Mouse (Mus musculus): ENCODE data around the gene Clpx. TPM values are rescaled to one million over a fixed set of nuclear protein-coding genes. Genes with fewer than 3 reads are reported as not detected.

Gene Clpx
- total and polyA plus RNA-seq, 3 experiments = 31.1 to 45.6 (median 34.5) TPM

- dilution Hi-C loops (cut with MboI; ENCODE audit: extremely low pct_ligation_motif_present, extremely low pct_unique_long_range_greater_than_20kb, low sequenced_read_pairs) = no loop called here
- Histone ChIP-seq H3K27me3 (replicated peaks) (no peaks in the 10 kb centered on the region), H3K4me1 (ENCODE audit: control insufficient read depth in 1 of 2, insufficient read depth in 2 of 2) (peaks cover 0 to 23% of the 10 kb centered on the region in 2 experiments; a peak in 3 of 4 replicates), H3K79me2 (replicated peaks; ENCODE audit: control insufficient read depth, extremely low read depth, insufficient read depth, poor library complexity, severe bottlenecking) (peaks cover 14% of the 10 kb centered on the region), H3K9me3 (replicated peaks; ENCODE audit: low read length) (peaks cover 14% of the 10 kb centered on the region), H3K36me3 (replicated peaks in 1 of 2; ENCODE audit: control insufficient read depth in 1 of 2, insufficient read depth in 1 of 2, low read length in 1 of 2) (peaks cover 8 to 18% of the 10 kb centered on the region in 2 experiments), H3K4me3 (replicated peaks in 1 of 3; ENCODE audit: low read depth in 2 of 3, low read length in 2 of 3, poor library complexity in 1 of 3) (peak overlapping the region; percentile 55 to 87 (median 72)), H3K9ac (ENCODE audit: insufficient read depth, low read depth) (peak overlapping the region; percentile 100), H3K4me2 (ENCODE audit: insufficient read depth, low read depth, poor library complexity, severe bottlenecking) (peak overlapping the region; percentile 88), H3K27ac (ENCODE audit: insufficient read depth, low read depth) (peak overlapping the region; percentile 27; the same call in 1 of the 2 replicates)
- no peak for DNase-seq (ENCODE audit: extremely low read depth)
- in situ Hi-C loops (cut with MboI; ENCODE audit: low pct_ligation_motif_present, low pct_unique_long_range_greater_than_20kb, low sequenced_read_pairs) = no loop called here
- TF ChIP-seq TCF12 (IDR thresholded peaks at IDR 0.05; ENCODE audit: low read depth, low read length) (peak; percentile 30; the same call in 1 of the 2 replicates), CHD2 (IDR thresholded peaks at IDR 0.05; ENCODE audit: low read length) (0 out of 2 replicates have a peak, but pooled peaks have one; percentile 5), MYC (IDR thresholded peaks at IDR 0.05; ENCODE audit: low read depth, low read length) (no peak)
Observed at GRCm38 (mm10) chr9:65293580-65293972, 484 bp upstream of the Clpx start.

- Histone ChIP-seq H3K4me3 (replicated peaks in 1 of 3; ENCODE audit: low read depth in 2 of 3, low read length in 2 of 3, poor library complexity in 1 of 3) (peak overlapping the region; percentile 81 to 92 (median 89)), H3K4me2 (ENCODE audit: insufficient read depth, low read depth, poor library complexity, severe bottlenecking) (peak overlapping the region; percentile 68), H3K27me3 (replicated peaks) (no peaks in the 10 kb centered on the region), H3K4me1 (ENCODE audit: control insufficient read depth in 1 of 2, insufficient read depth in 2 of 2) (peaks cover 0 to 23% of the 10 kb centered on the region in 2 experiments; a peak in 3 of 4 replicates), H3K9ac (ENCODE audit: insufficient read depth, low read depth) (peak overlapping the region; percentile 89), H3K36me3 (replicated peaks in 1 of 2; ENCODE audit: control insufficient read depth in 1 of 2, insufficient read depth in 1 of 2, low read length in 1 of 2) (peaks cover 11 to 27% of the 10 kb centered on the region in 2 experiments), H3K27ac (ENCODE audit: insufficient read depth, low read depth) (no peak overlapping the region), H3K79me2 (replicated peaks; ENCODE audit: control insufficient read depth, extremely low read depth, insufficient read depth, poor library complexity, severe bottlenecking) (peaks cover 14% of the 10 kb centered on the region), H3K9me3 (replicated peaks; ENCODE audit: low read length) (peaks cover 3% of the 10 kb centered on the region)
- dilution Hi-C loops (cut with MboI; ENCODE audit: extremely low pct_ligation_motif_present, extremely low pct_unique_long_range_greater_than_20kb, low sequenced_read_pairs) (no loop called here), in situ Hi-C loops (cut with MboI; ENCODE audit: low pct_ligation_motif_present, low pct_unique_long_range_greater_than_20kb, low sequenced_read_pairs) (no loop called here)
- TF ChIP-seq TCF12 (IDR thresholded peaks at IDR 0.05; ENCODE audit: low read depth, low read length) (no peak), SIN3A (IDR thresholded peaks at IDR 0.05; ENCODE audit: low read length) (no peak), ZC3H11A (IDR thresholded peaks at IDR 0.05; ENCODE audit: low read depth, low read length) (no peak), ETS1 (conservative IDR thresholded peaks at IDR 0.05; ENCODE audit: low read depth, low read length) (no peak), KAT2A (IDR thresholded peaks at IDR 0.05; ENCODE audit: insufficient replicate concordance, low read length) (no peak), IRF4 (IDR thresholded peaks at IDR 0.05; ENCODE audit: low read depth, low read length) (no peak), CHD1 (IDR thresholded peaks at IDR 0.05; ENCODE audit: low read depth, low read length) (no peak), NELFE (IDR thresholded peaks at IDR 0.05; ENCODE audit: low read depth, low read length) (no peak), JUN (IDR thresholded peaks at IDR 0.05; ENCODE audit: insufficient read depth, low read depth, low read length) (no peak), SMC3 (IDR thresholded peaks at IDR 0.05; ENCODE audit: low read depth, low read length) (no peak), ZMIZ1 (IDR thresholded peaks at IDR 0.05; ENCODE audit: low read depth, low read length) (no peak), MAZ (IDR thresholded peaks at IDR 0.05; ENCODE audit: low read depth, low read length) (no peak), UBTF (IDR thresholded peaks at IDR 0.05; ENCODE audit: low read depth, low read length) (no peak)
- DNase-seq (ENCODE audit: extremely low read depth) = no peak
Observed at GRCm38 (mm10) chr9:65294716-65295378, 787 bp downstream of the Clpx start.

Measured in CH12.LX (cell line).